Mouse (Mus musculus) urinary bladder, postnatal 4 days (tissue): ENCODE data around the gene Ube2d3.
A peak's percentile ranks its signal among the peaks of the same experiment; 100 is the strongest.

Experiments
- DNase-seq, 2 experiments: peaks; one replicate each; pipeline ENCODE4 v3.0.0; 2021 to 2022; ENCODE audit warnings: low spot score in 2 of 2

The Ube2d3 gene

DNA sequence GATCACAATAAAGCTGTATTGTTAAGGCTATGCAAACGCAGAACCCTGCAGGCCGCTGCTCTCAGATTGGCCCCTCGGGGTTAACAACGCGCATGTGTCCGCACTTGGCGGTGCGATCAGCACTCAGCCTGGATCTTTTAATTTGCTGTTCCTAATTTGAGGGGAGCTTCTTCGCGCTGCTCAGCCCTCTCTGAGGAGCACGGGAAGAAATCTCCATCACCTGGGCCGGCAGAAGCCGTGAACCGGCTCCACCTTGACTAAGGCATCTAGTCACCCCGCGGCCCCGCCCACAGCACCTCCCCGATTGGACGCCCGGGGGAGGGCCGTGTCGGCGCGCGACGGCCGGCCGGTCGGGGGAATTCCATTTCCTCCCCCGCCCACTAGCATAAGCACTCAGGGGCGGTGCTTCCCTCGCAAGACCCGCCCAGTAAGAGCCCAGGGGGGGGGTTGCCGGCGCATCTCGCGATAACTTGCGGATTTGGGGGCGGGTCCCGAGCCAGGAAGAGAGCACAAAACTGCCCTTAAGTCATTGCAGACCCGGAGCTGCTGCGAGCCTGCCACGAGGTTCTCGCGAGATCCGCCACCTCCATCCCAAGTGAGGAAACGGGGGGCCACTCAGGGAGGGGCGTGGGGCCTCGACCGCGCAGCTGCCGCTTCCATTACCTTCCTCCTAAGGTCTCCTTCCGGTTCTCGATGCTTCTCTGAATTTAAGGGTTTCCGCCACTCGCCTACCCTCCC is at the start of gene Ube2d3:
TSS of gene Ube2d3 (plus strand) at position 392 of the 738 bp plus-strand sequence.
- peak; percentile 99 for DNase-seq

DNA sequence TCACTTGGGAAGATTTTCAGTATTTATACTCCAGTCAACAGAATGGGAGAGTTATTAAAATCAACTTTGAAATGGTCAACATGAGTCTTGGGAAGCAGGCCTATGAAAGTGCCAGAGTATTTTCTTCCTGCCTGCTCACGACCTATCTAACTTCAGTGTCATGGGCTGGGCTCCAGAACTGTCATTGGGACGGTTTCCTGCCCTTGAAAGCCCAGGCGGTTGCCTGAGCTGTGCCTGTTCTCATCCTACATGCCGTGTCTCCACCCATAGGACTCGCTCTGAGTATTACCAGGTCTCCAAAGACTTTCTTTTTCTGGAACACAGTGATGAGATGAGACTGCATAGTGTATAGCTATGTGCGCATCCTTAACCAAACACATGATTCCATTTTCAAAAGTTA is 44.8 kb upstream of the Ube2d3 start:
- no peak for DNase-seq

DNA sequence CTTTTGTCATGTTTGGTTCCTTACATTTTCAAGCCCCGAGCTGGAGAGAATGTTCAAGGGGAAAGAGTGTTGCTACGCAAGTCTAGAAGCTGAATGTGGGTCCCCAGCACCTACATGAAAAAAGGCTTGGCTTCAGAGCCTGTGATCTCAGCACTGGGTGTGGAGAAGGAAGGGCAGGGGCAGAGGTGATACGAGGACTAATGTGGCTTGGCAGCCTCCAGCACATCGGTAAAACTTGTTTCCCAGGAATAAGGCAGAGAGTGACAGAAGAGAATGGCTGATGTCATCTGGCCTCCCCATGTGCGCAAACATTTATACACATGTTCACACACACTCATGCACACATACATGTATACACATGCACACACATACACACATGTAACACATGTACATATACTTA is 42.9 kb upstream of the Ube2d3 start:
- no peak for DNase-seq

DNA sequence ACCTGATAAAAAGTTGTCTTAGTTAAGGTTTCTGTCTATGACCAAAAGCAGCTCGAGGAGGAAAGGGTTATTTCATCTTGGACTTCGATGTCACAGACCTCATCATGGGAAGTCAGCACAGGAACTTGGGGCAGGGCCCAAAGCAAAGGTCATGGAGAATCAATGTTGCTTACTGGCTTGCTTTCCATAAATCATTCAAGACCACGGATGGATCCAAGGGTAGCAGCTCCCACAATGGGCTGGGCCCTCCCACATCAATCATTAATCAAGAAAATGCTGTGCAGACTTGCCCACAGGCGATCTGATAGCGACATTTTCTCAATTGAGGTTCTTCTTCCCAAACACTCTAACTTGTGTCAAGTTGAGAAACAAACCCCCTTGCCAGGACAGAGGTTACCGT is 41.9 kb upstream of the Ube2d3 start:
- no peak for DNase-seq

- DNase-seq, result no peak
Measured at GRCm38 (mm10) chr3:135397112-135397511, 40.8 kb upstream of the Ube2d3 start.

DNA sequence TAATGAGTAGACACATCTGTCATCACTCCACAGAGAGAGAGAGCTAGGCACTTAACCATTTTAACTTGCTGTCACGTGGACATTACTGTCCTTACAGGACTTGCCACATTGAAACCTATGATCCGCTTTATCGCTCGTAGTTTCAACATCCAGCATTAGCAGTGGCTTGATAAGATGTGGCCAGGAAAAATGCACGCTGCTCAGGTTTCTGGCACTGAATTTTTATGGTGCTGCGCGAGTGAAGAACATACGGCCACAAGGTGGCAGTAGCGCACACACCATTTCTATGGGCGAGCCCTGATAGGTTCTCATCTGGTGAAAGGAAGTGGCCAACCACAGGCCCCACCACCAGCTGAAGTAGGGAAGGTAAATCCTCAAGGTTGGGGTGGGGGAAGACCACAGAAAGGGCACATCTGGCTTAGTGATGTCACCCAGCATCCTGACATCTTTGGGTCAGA is 35.7 kb upstream of the Ube2d3 start:
- peak; percentile 77 to 91 for DNase-seq

DNA sequence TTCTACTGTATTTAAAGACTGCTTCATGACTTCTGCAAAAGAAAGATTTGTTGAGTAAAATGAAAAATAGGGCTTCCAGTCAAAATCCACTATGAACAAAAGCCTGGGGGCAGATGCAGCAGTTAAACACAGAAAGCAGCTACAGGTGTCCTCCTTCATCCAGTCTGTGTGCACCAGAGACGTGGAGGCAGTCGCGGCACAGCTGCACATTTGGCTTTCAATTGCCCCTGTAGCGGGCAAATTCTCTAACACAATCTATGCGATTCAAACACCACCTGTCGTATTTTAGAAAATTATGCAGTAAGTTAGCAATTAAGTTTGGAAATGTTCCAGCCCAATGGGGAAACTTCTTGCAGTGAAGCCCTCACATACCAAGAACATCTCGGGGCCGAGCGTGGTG is 34.7 kb upstream of the Ube2d3 start:
- DNase-seq, result no peak

GRCm38 (mm10) chr3:135403856-135404255 is 34.1 kb upstream of the Ube2d3 start:
- DNase-seq, result no peak

DNA sequence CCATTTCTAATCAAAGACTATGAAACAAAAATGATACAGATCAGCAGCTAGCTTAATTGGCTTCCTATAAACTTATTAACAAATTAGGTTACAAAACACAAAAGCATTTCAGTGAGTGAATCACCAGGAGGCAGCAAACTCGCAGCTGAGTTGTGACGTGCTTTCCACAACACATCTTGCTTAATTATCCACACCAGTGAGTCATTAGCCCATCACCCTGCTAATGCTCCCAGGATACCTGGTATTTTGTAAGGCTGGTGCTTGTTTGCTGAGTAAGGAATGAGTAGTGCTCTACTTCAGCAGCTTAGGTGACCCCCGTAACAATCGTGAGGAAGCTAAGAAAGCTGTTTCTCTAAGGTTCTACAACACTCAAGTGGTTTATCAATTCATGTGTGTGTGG is 33.4 kb upstream of the Ube2d3 start:
- DNase-seq, result no peak

DNA sequence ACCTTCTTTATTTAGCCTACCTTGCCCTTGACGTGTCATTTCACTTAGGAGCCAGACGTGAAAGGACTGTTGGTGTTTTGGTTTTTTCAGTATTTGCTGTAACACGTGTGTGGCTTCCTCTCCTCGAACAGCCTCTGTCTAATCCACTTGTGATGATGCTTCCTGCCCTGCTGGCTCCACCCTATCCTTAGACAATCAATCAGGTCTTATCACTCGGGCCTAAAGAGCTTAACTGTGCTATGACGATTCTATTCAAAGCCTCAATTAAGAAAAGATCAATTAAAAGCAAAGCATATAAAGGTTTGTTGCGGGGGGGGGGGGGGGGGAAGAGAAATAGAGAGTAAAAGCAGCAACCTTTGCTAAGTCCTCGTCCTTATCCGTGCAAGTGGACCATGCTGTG is 30.6 kb upstream of the Ube2d3 start:
- DNase-seq, result no peak

- DNase-seq, result no peak
Measured at GRCm38 (mm10) chr3:135409219-135409618, 28.7 kb upstream of the Ube2d3 start.

GRCm38 (mm10) chr3:135411056-135411455 is 26.9 kb upstream of the Ube2d3 start:
- DNase-seq, result no peak

GRCm38 (mm10) chr3:135411824-135412223 is 26.1 kb upstream of the Ube2d3 start:
- no peak for DNase-seq

- no peak for DNase-seq
Measured at GRCm38 (mm10) chr3:135417245-135417644, 20.7 kb upstream of the Ube2d3 start.

DNA sequence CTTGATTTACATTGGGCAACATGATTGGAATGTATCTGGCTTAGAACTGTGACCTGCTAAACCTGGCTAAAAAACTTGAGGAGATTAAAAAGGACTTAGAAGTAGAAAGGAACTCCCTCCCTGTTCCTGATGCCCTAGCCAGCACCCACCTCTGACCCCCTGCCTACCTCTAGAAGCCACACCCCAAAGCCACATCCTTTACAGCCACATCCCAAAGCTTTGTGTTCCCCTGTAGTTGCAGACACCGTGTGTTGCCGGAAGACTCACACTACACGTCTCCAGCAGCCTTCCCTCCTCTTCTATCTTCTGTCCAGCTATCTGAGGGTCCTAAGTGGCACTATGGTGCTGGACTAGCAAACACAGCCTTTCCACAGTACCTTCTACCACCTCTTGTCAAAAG is 20.1 kb upstream of the Ube2d3 start:
- no peak for DNase-seq

DNA sequence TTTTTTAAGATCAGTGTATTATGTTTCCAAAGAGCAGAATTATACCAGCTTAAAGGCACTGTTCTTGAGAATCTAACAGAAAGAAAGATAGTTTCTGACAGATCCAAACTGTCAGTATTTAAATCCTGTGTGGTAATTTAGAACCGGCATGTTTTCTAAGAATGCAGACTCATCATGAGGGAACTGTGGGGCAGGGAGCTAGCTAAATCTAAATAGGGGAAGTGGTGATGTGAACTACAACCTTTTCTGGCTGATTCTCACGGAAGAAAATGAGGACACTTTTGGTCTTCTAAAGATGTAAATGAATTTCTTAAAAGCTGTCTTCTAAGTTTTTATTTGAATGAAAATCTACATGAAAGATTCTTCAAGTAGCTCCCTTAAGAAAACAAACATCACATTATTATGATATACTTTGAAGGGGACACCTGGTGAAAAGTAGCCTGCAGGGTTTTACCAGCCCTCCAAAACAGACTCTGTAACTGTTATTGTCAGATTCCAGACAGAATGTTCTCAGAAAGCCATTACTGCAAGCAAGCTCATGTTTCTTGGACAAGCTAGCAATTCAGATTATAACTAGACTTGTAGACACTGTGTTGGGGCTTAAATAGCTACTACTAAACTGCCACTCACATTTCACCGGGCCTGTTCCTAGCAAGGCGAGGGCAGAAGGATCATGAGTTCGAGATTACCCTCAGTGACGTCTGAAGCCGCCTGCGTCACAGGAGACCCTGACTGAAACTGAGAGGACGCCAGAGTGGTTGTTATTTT is 17.2 kb upstream of the Ube2d3 start:
- no peak for DNase-seq

DNA sequence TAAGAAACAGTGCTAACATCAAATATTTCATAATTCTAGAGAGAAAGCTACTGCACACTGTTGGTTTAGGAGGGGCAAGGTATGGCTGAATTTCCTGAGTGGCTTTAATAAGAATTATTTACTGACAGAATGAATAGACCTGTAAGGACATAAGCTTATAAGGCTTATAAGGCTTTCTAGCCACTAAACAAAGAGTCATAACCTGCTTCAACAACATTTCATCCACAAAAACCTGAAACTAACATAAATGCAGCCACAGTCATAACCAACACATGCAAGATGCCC is 16.7 kb upstream of the Ube2d3 start:
- no peak for DNase-seq

GRCm38 (mm10) chr3:135422232-135422855 is 15.6 kb upstream of the Ube2d3 start:
- no peak for DNase-seq

DNA sequence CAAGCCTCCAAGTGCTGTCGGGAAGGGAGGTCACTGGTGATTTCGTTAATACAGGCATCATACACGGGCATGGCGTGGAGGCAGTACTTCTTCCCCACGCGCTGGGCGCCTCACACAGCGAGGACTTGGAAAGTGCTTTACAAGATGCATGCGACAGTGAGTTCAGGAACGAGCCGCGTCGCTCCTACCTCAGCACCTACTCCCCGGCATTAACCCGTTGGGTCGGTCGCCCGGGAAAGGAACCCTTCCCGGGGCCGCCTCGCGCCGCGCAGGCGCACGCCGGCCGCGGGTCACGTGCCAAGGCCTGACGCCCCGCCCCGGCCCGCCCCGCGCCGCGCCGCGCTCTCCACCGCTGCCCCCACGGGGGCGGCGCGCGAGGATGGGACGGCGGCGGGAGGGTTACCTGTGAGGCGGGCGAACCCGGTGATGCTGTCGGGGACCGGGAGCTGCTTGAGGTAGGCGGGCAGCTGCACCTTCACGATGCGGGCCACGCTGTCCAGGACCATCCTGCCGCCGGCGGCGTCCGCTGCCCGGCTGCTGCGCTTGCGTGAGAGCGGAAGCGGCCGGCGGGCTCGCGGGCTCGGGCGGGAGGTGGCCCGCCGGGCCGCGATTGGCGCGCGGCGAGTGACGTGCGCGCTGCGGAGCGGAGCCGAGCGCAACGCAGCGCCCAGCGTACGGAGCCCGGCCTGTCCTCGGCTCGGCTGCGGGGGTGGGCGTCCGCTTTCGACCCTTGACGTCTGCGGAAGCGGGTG is 14.9 kb upstream of the Ube2d3 start:
- DNase-seq, result peak; percentile 75 to 83

GRCm38 (mm10) chr3:135423608-135424212 is 14.2 kb upstream of the Ube2d3 start, which contains the start of gene Cisd2:
Cisd2 (minus strand) TSS chr3:135423925.
- no peak for DNase-seq

GRCm38 (mm10) chr3:135436901-135437616 is 890 bp upstream of the Ube2d3 start:
- DNase-seq, result no peak
